Mouse (Mus musculus) embryonic fibroblast, embryonic 13.5 days (primary cell): ENCODE results near the gene Col20a1.

Source experiments
- CTCF ChIP-seq: IDR thresholded peaks from 2 replicates; pipeline ENCODE4 v1.5.1; 2011; ENCODE audit warnings: mild to moderate bottlenecking, control low read depth, low read length, moderate library complexity, borderline replicate concordance; ENCODE audit not compliant: insufficient read depth
- POLR2A ChIP-seq: IDR thresholded peaks from 2 replicates; pipeline ENCODE4 v1.6.1; 2011; ENCODE audit warnings: low read depth, mild to moderate bottlenecking, control low read depth, low read length, moderate library complexity

DNA sequence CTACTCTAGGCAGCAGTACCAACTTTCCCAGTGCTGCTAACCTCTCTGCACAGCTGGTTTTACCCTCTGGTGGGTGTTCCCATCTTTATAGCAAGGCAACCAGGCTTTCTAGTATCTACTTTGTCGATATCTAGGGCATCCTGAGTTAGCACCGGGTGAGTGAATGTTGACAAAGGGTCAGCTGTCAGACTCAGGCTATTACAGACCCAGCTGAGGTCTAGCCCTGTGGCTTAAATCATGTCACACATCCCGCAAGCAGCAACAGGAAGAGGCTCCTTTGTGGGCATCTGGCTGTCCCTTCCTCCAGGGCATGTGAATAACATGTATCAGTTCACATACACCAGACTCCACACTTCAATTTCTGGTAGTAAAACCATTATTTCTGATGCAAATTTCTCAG lies 71.9 kb downstream of the Col20a1 start:
- no peak for TF ChIP-seq CTCF
- no peak for TF ChIP-seq POLR2A
